Mouse (Mus musculus) C2C12 (cell line): ENCODE results near the gene Kansl1l.

Source experiments
- CEBPB ChIP-seq: IDR thresholded peaks from one replicate; pipeline ENCODE4 v1.6.1; 2011; ENCODE audit warnings: low read depth, mild to moderate bottlenecking, control low read depth, moderate library complexity
- CTCF ChIP-seq: IDR thresholded peaks from one replicate; pipeline ENCODE4 v1.5.1; 2011; ENCODE audit not compliant: control insufficient read depth, insufficient read depth, insufficient read length
- FOSL1 ChIP-seq: IDR thresholded peaks from one replicate; pipeline ENCODE4 v1.8.0; 2011; ENCODE audit warnings: mild to moderate bottlenecking, low read length; ENCODE audit not compliant: poor library complexity, insufficient read depth, severe bottlenecking
- MAX ChIP-seq: IDR thresholded peaks from one replicate; pipeline ENCODE4 v1.6.1; 2011; ENCODE audit warnings: mild to moderate bottlenecking, control low read depth
- MYOD1 ChIP-seq: IDR thresholded peaks from one replicate; pipeline ENCODE4 v1.6.1; 2011; ENCODE audit warnings: low read depth; ENCODE audit not compliant: control insufficient read depth, insufficient read length
- MYOG ChIP-seq: IDR thresholded peaks from one replicate; pipeline ENCODE4 v1.6.1; 2011; ENCODE audit not compliant: control insufficient read depth, insufficient read length; ENCODE audit errors: extremely low read depth
- USF1 ChIP-seq: IDR thresholded peaks from one replicate; pipeline ENCODE4 v1.6.1; 2011; ENCODE audit warnings: low read depth, mild to moderate bottlenecking, control low read depth, moderate library complexity

DNA sequence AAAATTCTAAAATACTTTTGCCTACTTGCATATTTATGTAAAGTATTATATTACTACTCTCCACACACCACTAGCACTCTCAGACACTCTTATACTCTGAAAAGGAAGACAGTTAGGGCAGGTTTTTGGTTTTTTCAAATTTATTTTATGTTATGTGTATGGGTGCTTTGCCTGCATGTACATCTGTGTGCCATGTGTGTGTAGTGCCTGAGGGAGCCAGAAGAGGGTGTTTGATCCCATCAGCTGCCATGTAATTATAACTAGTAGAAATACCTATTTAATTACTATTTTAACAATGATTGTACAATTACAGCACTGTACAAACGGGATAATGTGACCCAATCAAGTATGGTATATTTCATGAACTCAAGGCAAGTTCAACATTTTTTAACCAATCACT, 12.0 kb downstream of the Kansl1l start:
- TF ChIP-seq USF1 (no peak), CTCF (no peak), CEBPB (no peak), MAX (no peak), MYOG (no peak), FOSL1 (no peak), MYOD1 (no peak)
